Mouse (Mus musculus) embryonic facial prominence, embryonic 14.5 days (tissue): ENCODE results near the gene Tmem44. TPM values are rescaled to one million over a fixed set of nuclear protein-coding genes. Genes with fewer than 3 reads are reported as not detected.
"Not testable (repeated sequence)": the region's sequence is repeated elsewhere in the genome, so short reads cannot be mapped to it uniquely, and the experiment has no call there.

ENCODE experiments used
- ATAC-seq: fragments of 200-750 bp; cut with Nextera tagmentation; 2 replicates; pipeline ENCODE4 v1.8.0; 2017; ENCODE audit warnings: low read depth, moderate number of reproducible peaks, moderate TSS enrichment
- DNase-seq: peaks from one replicate; pipeline ENCODE4 v3.0.0-alpha.2; 2015; ENCODE audit warnings: low spot score
- H3K27ac ChIP-seq: fragments of 300-500 bp; sonication (generic); replicated peaks from 2 replicates; pipeline ENCODE4 v1.5.1; 2014; ENCODE audit warnings: low read depth, mild to moderate bottlenecking, low read length, moderate library complexity
- H3K27me3 ChIP-seq: fragments of 300-500 bp; sonication (generic); replicated peaks from 2 replicates; pipeline ENCODE4 v1.6.1; 2014; ENCODE audit warnings: low read length; ENCODE audit not compliant: control insufficient read depth, insufficient read depth
- H3K36me3 ChIP-seq: fragments of 300-500 bp; sonication (generic); 2 replicates; pipeline ENCODE4 v1.6.1; 2014; ENCODE audit warnings: low read length, mixed read lengths; ENCODE audit not compliant: control insufficient read depth, insufficient read depth
- H3K4me1 ChIP-seq: fragments of 300-500 bp; sonication (generic); 2 replicates; pipeline ENCODE4 v1.6.1; 2014; ENCODE audit warnings: antibody characterized with exemption, low read length; ENCODE audit not compliant: control insufficient read depth, insufficient read depth
- H3K4me2 ChIP-seq: fragments of 300-500 bp; sonication (generic); 2 replicates; pipeline ENCODE4 v1.6.1; 2014; ENCODE audit warnings: low read depth, mild to moderate bottlenecking, low read length, moderate library complexity, mixed read lengths
- H3K4me3 ChIP-seq: fragments of 300-500 bp; sonication (generic); 2 replicates; pipeline ENCODE4 v1.5.1; 2014; ENCODE audit warnings: low read depth, mild to moderate bottlenecking, low read length
- H3K9ac ChIP-seq: fragments of 300-500 bp; sonication (generic); 2 replicates; pipeline ENCODE4 v1.6.1; 2014; ENCODE audit warnings: low read depth, mild to moderate bottlenecking, low read length, moderate library complexity, mixed read lengths
- H3K9me3 ChIP-seq: fragments of 300-500 bp; sonication (generic); 2 replicates; pipeline ENCODE4 v1.6.1; 2016; ENCODE audit warnings: low read length; ENCODE audit not compliant: control insufficient read depth
- WGBS: fragments of 180-500 bp; shearing (Covaris S2); extraction: QIAGEN DNeasy Blood & Tissue Kit; methylation state at CpG from one replicate; pipeline ENCODE4 v1.1.7; 2014; 5-methylcytosine and 5-hydroxymethylcytosine counted together
- polyA plus RNA-seq: library from polyadenylated mRNA; unstranded; fragments of >200 nt; fragmentation: Nextera tagmentation; extraction: Ambion mirVana; gene quantifications from 2 replicates; pipeline ENCODE4 v1.2.1, GENCODE M21; 2014

Tmem44 gene
- polyA plus RNA-seq, 1 experiment from 2014 or later: 13.8 TPM

- no peak for ATAC-seq
- Histone ChIP-seq H3K4me2 (no peak overlapping the region), H3K36me3 (no peaks in the 10 kb centered on the region), H3K9me3 (peaks cover 10% of the 10 kb centered on the region), H3K4me3 (no peak overlapping the region), H3K27ac (no peak overlapping the region), H3K4me1 (no peaks in the 10 kb centered on the region), H3K27me3 (no peaks in the 10 kb centered on the region), H3K9ac (no peak overlapping the region)
- DNase-seq: no peak
- WGBS: 95% methylated on average over 6 of the region's 6 CpGs
Observed at GRCm38 (mm10) chr16:30468944-30469343, 81.7 kb downstream of the Tmem44 start.

- Histone ChIP-seq H3K9me3 (peaks cover 8% of the 10 kb centered on the region), H3K27ac (no peak overlapping the region), H3K4me3 (no peak overlapping the region), H3K27me3 (no peaks in the 10 kb centered on the region), H3K4me1 (no peaks in the 10 kb centered on the region), H3K9ac (no peak overlapping the region), H3K4me2 (no peak overlapping the region), H3K36me3 (no peaks in the 10 kb centered on the region)
- DNase-seq: peak; percentile 33
- ATAC-seq: no peak
- WGBS: 79% methylated on average over 5 of the region's 5 CpGs
Observed at GRCm38 (mm10) chr16:30465680-30466298, 84.9 kb downstream of the Tmem44 start.

GRCm38 (mm10) chr16:30464742-30465141, 85.9 kb downstream of the Tmem44 start:
- not testable (repeated sequence) for H3K36me3 ChIP-seq, H3K4me2 ChIP-seq, DNase-seq, H3K9ac ChIP-seq, H3K27me3 ChIP-seq, H3K27ac ChIP-seq, H3K4me3 ChIP-seq, H3K4me1 ChIP-seq, ATAC-seq, H3K9me3 ChIP-seq
- WGBS: 83% methylated on average over 3 of the region's 3 CpGs

Other genes starting within 250 kb of the Tmem44 start
- 0.32 and 0.56 TPM in 2 replicates for gene Gp5, start 240.1 kb downstream of the Tmem44 start, polyA plus RNA-seq
- 16.7 and 20.0 TPM in 2 replicates for gene Atp13a3, start 144.9 kb downstream of the Tmem44 start, polyA plus RNA-seq
- gene Lsg1, start 36.8 kb upstream of the Tmem44 start, polyA plus RNA-seq: 52.2 and 59.3 TPM in 2 replicates
- 12.1 and 15.2 TPM in 2 replicates for gene Fam43a, start 48.9 kb upstream of the Tmem44 start, polyA plus RNA-seq